Mouse (Mus musculus) lung, adult 2 months (tissue): ENCODE data around the gene Irx1. TPM values are rescaled to one million over a fixed set of nuclear protein-coding genes. Genes with fewer than 3 reads are reported as not detected.

Experiments used
- DNase-seq: peaks from one replicate; pipeline ENCODE4 v3.0.0; 2022
- H3K4me1 ChIP-seq: fragments of 200-500 bp; 2 replicates; pipeline ENCODE4 v1.6.1; 2011; ENCODE audit warnings: low read length; ENCODE audit not compliant: control insufficient read depth, insufficient read depth
- H3K4me3 ChIP-seq: fragments of 200-500 bp; replicated peaks from 2 replicates; pipeline ENCODE3; 2011; ENCODE audit warnings: low read depth, mild to moderate bottlenecking, control low read depth, low read length; ENCODE audit errors: extremely low read depth
- CTCF ChIP-seq: fragments of 200-500 bp; IDR thresholded peaks from 2 replicates; pipeline ENCODE4 v1.5.1; 2011; ENCODE audit warnings: mild to moderate bottlenecking, low read length, control low read depth; ENCODE audit not compliant: insufficient read depth
- POLR2A ChIP-seq: fragments of 200-500 bp; IDR thresholded peaks from 2 replicates; pipeline ENCODE4 v1.6.1; 2011; ENCODE audit warnings: low read depth, mild to moderate bottlenecking, control low read depth, low read length, borderline replicate concordance; ENCODE audit errors: extremely low read depth
- WGBS: fragments of 180-500 bp; shearing (Covaris S2); methylation state at CpG from one replicate; pipeline ENCODE4 v1.1.7; 2018; 5-methylcytosine and 5-hydroxymethylcytosine counted together
- polyA plus RNA-seq: library from polyadenylated mRNA; depleted of rRNA; stranded (reverse); fragments of >200 nt; gene quantifications from 2 replicates; pipeline ENCODE4 v1.2.3, GENCODE M21; 2012

The Irx1 gene
- polyA plus RNA-seq, 1 experiment = 122 TPM

DNA sequence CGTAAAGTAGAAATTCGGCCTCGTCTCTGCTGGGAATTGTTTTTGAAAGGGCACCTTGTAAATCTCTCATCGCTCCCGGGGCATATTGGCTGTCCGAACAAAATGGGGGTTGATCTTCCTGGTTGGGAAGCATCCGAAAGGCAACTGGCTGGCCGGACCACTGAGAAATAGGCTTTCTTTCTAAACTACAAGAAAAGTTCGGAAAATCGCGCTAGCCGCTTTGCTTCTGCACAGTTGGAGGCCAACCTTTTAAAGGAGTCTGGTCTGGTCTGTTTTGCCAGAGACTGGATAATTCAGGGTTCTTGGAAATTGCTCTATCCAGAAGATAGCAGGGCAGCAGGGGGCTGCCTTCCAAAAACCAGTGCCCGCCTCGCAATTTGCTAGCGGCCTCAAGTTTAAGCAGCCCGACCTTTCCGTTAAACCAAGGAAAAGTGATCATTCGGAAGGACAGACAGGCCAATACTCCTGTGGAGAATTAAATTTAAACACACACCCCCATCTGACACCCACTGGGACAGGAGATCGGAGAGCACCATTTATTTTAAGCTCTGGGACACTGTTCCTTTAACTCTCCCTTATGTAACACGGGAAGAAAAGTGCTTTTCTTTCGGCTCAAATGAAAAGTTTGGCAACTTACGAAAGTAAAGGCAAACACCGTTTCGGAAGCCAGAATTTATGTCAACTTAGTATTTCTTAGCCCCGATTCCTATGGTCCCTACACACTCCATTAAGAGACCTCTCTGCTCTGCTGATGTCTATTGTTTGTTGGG, 1.4 kb downstream of the Irx1 start:
- no peaks in the 10 kb centered on the region for H3K4me1 ChIP-seq
- 5% methylated on average over 25 of the region's 25 CpGs for WGBS
- TF ChIP-seq CTCF (no peak), POLR2A (no peak)
- no peak for DNase-seq
- peak overlapping the region; percentile 65 for H3K4me3 ChIP-seq

DNA sequence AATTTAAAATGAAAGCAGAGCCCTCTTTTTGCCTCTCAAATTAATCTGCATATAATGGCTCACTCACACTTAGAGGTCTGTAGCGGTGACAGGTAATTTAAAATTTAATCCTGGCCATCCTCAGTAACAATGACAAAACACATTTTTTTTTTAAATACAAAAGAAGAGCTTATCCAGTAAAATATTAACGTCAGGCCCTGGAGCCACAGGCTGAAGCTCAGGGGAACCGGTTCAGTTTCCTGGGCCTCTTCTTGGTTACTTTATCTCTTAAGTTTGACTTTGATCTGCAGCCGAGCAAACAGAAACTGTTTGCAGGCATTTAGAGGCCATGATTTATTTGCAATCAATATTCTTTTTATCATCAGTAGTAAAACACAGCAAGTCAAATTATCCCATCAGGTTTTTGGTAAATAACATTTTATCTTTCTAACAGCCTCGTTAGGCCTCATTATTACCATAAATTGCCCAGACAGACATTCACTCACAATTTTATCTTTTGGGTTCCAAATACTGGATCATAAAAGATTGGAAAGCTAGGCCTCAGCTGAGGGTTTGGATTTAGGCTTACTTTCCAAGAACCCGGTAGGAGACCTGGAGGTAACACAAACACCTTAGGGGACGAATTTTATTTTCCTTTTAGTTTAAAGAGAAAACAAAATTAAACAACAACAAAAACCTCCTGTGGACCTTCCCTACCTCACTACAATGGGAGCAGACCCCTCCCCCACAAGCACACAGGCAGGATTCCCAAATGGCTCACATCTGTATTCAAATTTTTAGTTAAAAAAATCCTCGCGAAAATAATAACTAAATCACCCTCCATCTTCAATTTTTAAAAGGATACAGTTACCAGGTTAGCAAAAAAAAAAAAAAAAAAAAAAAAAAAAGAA, 2.4 kb downstream of the Irx1 start:
- TF ChIP-seq POLR2A (no peak), CTCF (no peak)
- peak overlapping the region; percentile 62 for H3K4me3 ChIP-seq
- 12% methylated on average over 9 of the region's 9 CpGs for WGBS

DNA sequence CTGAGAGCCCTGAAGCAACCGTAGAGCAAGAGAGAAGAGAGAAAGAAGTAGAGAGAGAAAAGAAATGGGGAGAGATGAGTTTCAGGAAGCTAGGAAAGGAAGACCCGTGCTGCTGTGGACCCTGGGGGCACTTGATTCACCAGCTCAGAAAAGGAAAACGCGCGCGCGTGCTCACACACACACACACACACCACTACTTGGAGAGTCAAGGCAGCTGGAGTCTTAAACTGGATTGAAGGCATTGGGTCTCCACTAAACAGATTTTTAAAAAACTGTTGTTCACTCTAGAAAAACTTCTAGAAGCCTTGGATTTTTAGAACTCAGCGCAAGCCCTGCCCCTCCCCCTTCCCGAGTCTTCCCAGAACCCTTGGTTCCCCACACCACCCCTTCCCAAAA, 3.2 kb downstream of the Irx1 start:
- Histone ChIP-seq H3K4me1 (no peaks in the 10 kb centered on the region), H3K4me3 (peak overlapping the region; percentile 56)
- WGBS = 10% methylated on average over 9 of the region's 9 CpGs
- TF ChIP-seq POLR2A (no peak), CTCF (no peak)
- DNase-seq = no peak

More for the DNA sequence above, 2.4 kb downstream of the Irx1 start:
- DNase-seq = no peak
- no peaks in the 10 kb centered on the region for H3K4me1 ChIP-seq

DNA sequence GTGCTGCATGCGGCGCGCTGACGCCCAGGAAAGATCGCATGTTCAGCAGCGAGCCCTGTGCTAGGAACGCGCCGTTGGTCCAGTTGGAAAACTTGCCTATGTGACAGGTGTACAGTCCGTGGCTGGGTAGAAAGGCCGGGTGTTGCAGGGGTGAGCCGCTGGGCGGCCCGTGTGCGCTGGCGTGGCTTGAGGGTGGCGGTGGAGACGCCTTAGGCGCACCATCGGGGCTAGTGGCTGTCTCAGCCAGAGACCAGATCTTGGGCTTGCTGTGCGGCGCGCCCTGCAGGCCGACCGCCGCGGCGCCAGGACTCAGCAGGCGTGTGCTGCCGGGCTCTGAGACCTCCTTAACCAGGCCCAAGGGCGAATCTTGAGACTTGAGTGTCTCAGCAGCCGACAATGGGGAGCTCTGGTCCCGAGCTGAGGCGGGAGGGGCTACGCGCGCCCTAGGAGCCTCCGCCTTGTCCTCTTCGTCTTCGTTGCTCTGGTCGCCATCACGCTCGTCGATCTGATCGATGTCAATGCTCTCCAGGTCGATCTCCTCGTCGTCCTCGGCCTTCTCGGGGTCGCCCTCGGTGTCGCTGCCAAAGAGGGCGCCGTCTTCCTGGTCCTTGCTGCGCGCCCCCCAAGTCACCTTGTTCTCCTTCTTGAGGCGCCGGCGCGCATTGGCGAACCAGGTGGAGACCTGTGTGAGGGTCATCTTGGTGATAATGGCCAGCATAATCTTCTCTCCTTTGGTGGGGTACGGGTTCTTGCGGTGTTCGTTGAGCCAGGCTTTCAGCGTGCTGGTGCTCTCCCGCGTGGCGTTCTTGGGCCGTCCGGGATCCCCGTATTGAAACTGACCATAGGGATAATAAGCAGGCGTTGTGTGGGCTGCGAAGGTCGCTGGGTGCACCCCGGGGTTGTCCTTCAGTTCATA, 3.9 kb downstream of the Irx1 start:
- 5% methylated on average over 76 of the region's 76 CpGs for WGBS
- Histone ChIP-seq H3K4me1 (no peaks in the 10 kb centered on the region), H3K4me3 (peak overlapping the region; percentile 56)
- peak; percentile 56 for DNase-seq
- TF ChIP-seq POLR2A (no peak), CTCF (no peak)

DNA sequence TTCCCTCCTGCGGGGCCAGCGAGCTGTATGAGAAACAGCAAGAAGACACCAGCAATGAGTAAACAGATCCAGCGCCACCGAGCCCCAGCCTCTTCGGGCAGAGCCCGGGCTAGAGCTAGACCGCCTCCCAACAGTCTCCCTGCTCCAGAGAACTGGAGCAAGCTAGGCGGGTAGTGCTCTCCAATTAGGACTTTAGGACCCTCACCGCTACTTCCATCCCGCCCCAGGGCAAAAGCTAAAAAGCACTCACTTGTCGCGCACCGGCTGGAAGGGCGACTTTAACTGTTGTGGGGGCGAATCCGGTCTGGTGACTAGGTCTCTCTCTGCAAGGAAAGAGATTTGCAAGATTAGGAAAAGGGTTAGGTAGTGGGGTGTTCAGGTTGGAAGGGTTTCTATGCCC, 4.9 kb downstream of the Irx1 start:
- peak overlapping the region; percentile 56 for H3K4me3 ChIP-seq
- WGBS = 6% methylated on average over 16 of the region's 16 CpGs

DNA sequence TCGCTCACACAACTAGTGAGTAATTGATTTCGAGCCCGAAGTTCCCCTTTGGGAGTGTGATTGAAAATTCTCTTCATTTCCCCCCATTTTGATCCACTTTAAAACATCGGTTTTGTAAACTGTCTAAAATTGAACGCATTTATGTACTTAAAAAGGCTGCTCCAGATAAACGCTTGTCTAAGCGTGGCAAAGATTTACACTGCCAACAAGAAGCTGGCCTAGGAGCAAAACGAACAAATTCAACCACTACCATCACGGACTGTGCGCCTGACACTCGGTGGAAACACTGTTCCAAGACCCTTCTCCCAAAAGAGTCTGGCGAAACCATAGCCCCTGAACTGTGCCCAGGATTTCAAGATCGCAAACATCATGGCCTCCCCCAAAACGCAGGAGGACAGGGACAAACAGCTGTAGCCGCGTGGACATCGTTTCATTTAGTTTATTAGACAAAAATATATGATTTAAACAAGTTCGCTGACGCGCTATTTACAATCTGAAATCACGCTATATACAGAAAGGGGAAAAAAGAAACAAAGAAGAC, 5.6 kb downstream of the Irx1 start:
- WGBS = 11% methylated on average over 21 of the region's 21 CpGs
- TF ChIP-seq CTCF (no peak), POLR2A (no peak)
- Histone ChIP-seq H3K4me1 (no peaks in the 10 kb centered on the region), H3K4me3 (peak overlapping the region; percentile 54)
- no peak for DNase-seq

More for the DNA sequence above, 4.9 kb downstream of the Irx1 start:
- H3K4me1 ChIP-seq = no peaks in the 10 kb centered on the region
- TF ChIP-seq CTCF (no peak), POLR2A (no peak)
- DNase-seq = no peak

DNA sequence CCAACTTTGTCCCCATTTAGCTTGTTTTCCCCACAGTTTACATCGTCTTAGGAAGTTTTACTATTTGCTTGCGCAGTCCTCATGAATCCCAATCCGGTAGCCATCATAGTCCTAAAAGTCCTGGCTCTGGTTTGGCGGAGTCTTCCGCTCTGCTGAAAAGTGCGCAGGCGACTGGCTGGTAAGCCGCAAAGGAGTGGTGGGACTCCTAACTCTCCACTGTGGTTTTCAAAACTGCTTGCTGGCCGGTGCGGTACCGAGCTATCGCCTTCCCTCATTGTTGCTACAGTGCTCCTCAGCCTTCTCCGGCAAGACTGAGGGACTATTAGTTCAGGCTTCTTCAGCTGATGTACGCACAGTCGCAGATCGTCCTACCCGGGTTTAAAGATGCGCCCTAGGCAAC, 6.4 kb downstream of the Irx1 start:
- WGBS = 12% methylated on average over 18 of the region's 18 CpGs
- Histone ChIP-seq H3K4me1 (no peaks in the 10 kb centered on the region), H3K4me3 (peak overlapping the region; percentile 26)
- no peak for DNase-seq
- no peak for TF ChIP-seq CTCF
- no peak for TF ChIP-seq POLR2A

DNA sequence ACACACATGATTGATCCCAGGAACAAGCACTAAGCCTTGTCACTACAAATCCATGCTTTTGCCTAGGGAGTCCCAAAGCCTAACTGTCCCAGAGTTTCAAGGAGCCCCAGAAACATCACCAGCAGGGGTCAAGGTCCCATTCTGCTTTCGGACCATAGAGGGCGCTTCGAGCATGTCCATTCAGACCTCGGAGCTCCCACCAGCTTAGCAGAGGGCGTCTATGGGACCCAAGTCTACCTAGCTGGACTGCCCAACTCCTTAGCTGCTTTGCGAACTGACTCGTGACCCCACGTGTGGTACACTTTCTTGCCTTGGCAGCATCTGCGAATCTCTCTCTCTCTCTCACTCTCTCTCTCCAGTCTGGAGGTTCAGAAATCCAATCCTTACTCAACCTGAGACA, 7.0 kb downstream of the Irx1 start:
- Histone ChIP-seq H3K4me1 (no peaks in the 10 kb centered on the region), H3K4me3 (peak overlapping the region; percentile 8)
- peak; percentile 53 for DNase-seq
- WGBS = 2% methylated on average over 9 of the region's 9 CpGs
- no peak for TF ChIP-seq POLR2A
- peak; percentile 52 for TF ChIP-seq CTCF
